ENCODE assay signal across 8 mouse cellular contexts in genomic region chr2:165885225-165885950, GRCm38 (mm10). TPM values are rescaled to one million over a fixed set of nuclear protein-coding genes. Genes with fewer than 3 reads are reported as not detected.
DNase-seq lines count a peak whose midpoint lies in the region; ATAC-seq lines count a peak whose summit lies in the region.

No protein-coding gene starts in this region.

- H3K9me3 ChIP-seq in limb, embryonic 13.5 days, result no peaks in the 10 kb centered on the region
- no peaks in the 10 kb centered on the region for H3K9me3 ChIP-seq in midbrain, embryonic 16.5 days (replicated peaks; ENCODE audit: control insufficient read depth, low read length, poor library complexity, severe bottlenecking)
- no peaks in the 10 kb centered on the region for H3K9me3 ChIP-seq in stomach, embryonic 16.5 days (replicated peaks; ENCODE audit: control insufficient read depth, low read length)

- ATAC-seq in limb, embryonic 13.5 days (ENCODE audit: low FRiP score, low read depth), result peak; percentile 29
- ATAC-seq in midbrain, embryonic 16.5 days, result peak; percentile 22
- ATAC-seq in stomach, embryonic 16.5 days (ENCODE audit: insufficient read depth, low FRiP score), result peak; percentile 27

- peak; percentile 97 for DNase-seq in 3T3-L1 (ENCODE audit: low read depth, low spot score)
- peak; percentile 66 for DNase-seq in ZHBTc4 (ENCODE audit: low read depth, low spot score)
- DNase-seq in embryo, embryonic 11 days, result peak; percentile 80
- peak; percentile 73 for DNase-seq in heart, adult 8-10 months (ENCODE audit: low spot score)
- DNase-seq in kidney, adult 18-20 months, result peak; percentile 82

- peak overlapping the region; percentile 99 for H3K27ac ChIP-seq in limb, embryonic 13.5 days
- peak overlapping the region; percentile 100 for H3K27ac ChIP-seq in midbrain, embryonic 16.5 days (ENCODE audit: low read length)
- peak overlapping the region; percentile 100 for H3K27ac ChIP-seq in stomach, embryonic 16.5 days (ENCODE audit: low read length)

- peaks cover 97% of the 10 kb centered on the region for H3K4me1 ChIP-seq in limb, embryonic 13.5 days
- peaks cover 85% of the 10 kb centered on the region for H3K4me1 ChIP-seq in midbrain, embryonic 16.5 days (ENCODE audit: control insufficient read depth, insufficient read depth, low read length)
- H3K4me1 ChIP-seq in stomach, embryonic 16.5 days (ENCODE audit: control insufficient read depth, insufficient read depth, low read length), result peaks cover 83% of the 10 kb centered on the region

- H3K9ac ChIP-seq in limb, embryonic 13.5 days, result peak overlapping the region; percentile 67
- H3K9ac ChIP-seq in midbrain, embryonic 16.5 days (ENCODE audit: low read depth, low read length), result peak overlapping the region; percentile 68
- peak overlapping the region; percentile 83 for H3K9ac ChIP-seq in stomach, embryonic 16.5 days (ENCODE audit: low read length)

- H3K36me3 ChIP-seq in limb, embryonic 13.5 days, result no peaks in the 10 kb centered on the region
- H3K36me3 ChIP-seq in midbrain, embryonic 16.5 days (ENCODE audit: control insufficient read depth, insufficient read depth, low read length), result no peaks in the 10 kb centered on the region
- H3K36me3 ChIP-seq in stomach, embryonic 16.5 days (ENCODE audit: control insufficient read depth, insufficient read depth, low read length), result no peaks in the 10 kb centered on the region

- H3K4me2 ChIP-seq in limb, embryonic 13.5 days (replicated peaks), result peak overlapping the region; percentile 77
- peak overlapping the region; percentile 35 for H3K4me2 ChIP-seq in midbrain, embryonic 16.5 days (ENCODE audit: low read length)
- peak overlapping the region; percentile 78 for H3K4me2 ChIP-seq in stomach, embryonic 16.5 days (ENCODE audit: low read depth, low read length)

- no peak overlapping the region; the same call in 1 of the 2 replicates for H3K4me3 ChIP-seq in limb, embryonic 13.5 days
- H3K4me3 ChIP-seq in midbrain, embryonic 16.5 days (ENCODE audit: low read depth, low read length), result no peak overlapping the region
- H3K4me3 ChIP-seq in stomach, embryonic 16.5 days (replicated peaks; ENCODE audit: low read length), result peak overlapping the region; percentile 32; the same call in 1 of the 2 replicates

- WGBS in limb, embryonic 13.5 days, result 6% methylated on average over 17 of the region's 17 CpGs
- WGBS in midbrain, embryonic 16.5 days, result 4% methylated on average over 16 of the region's 17 CpGs
- 12% methylated on average over 13 of the region's 17 CpGs for WGBS in stomach, embryonic 16.5 days

- no peaks in the 10 kb centered on the region for H3K27me3 ChIP-seq in limb, embryonic 13.5 days
- H3K27me3 ChIP-seq in midbrain, embryonic 16.5 days (ENCODE audit: control insufficient read depth, insufficient read depth, low read depth, low read length), result no peaks in the 10 kb centered on the region
- H3K27me3 ChIP-seq in stomach, embryonic 16.5 days (ENCODE audit: control insufficient read depth, insufficient read depth, low read length), result no peaks in the 10 kb centered on the region

RNA-seq across cellular contexts. Expression of gene Zmynd8, which starts 13.4 kb away (rescaled TPM):
- 10 to 100 TPM; 35.5 to 60.5 (median 45.4) TPM for total RNA-seq in heart, adult 8-10 months (2022)
- 59.4 and 65.7 TPM in 2 replicates for polyA plus RNA-seq in limb, embryonic 13.5 days (2015; fragmentation: Nextera tagmentation; extraction: Ambion mirVana)
- 78.7 and 87.3 TPM in 2 replicates for polyA plus RNA-seq in midbrain, embryonic 16.5 days (2015; fragmentation: Nextera tagmentation; extraction: Ambion mirVana)
- 45.1 and 45.3 TPM in 2 replicates for polyA plus RNA-seq in stomach, embryonic 16.5 days (2015; fragmentation: Nextera tagmentation; extraction: Ambion mirVana)
